Mouse (Mus musculus) spleen, adult 2 months (tissue): ENCODE data around the gene Aco2.

Experiments
- CTCF ChIP-seq: fragments of 200-500 bp; IDR thresholded peaks from 2 replicates; pipeline ENCODE4 v1.5.1; 2011; ENCODE audit warnings: mild to moderate bottlenecking, inconsistent platforms; ENCODE audit not compliant: insufficient read depth, insufficient read length, insufficient replicate concordance; ENCODE audit errors: extremely low read depth
- POLR2A ChIP-seq: fragments of 200-500 bp; IDR thresholded peaks from 2 replicates; pipeline ENCODE4 v1.6.1; 2011; ENCODE audit warnings: low read depth, low read length, inconsistent platforms

- TF ChIP-seq CTCF (no peak), POLR2A (no peak)
Measured at GRCm38 (mm10) chr15:81857724-81858116, 14.4 kb upstream of the Aco2 start.
